Mouse (Mus musculus) hindbrain, embryonic 14.5 days (tissue): ENCODE results near the gene Ptprn2. TPM values are rescaled to one million over a fixed set of nuclear protein-coding genes. Genes with fewer than 3 reads are reported as not detected.

Experiments used
- ATAC-seq: fragments of 200-750 bp; cut with Nextera tagmentation; 2 replicates; pipeline ENCODE4 v1.8.0; 2017; ENCODE audit warnings: moderate number of reproducible peaks, mild to moderate bottlenecking, moderate TSS enrichment, moderate library complexity; ENCODE audit not compliant: low FRiP score
- DNase-seq: peaks from one replicate; pipeline ENCODE4 v3.0.0-alpha.2; 2015; ENCODE audit warnings: low spot score
- H3K27ac ChIP-seq: fragments of 300-500 bp; sonication (generic); 2 replicates; pipeline ENCODE4 v1.5.1; 2014; ENCODE audit warnings: mild to moderate bottlenecking, moderate library complexity
- H3K27me3 ChIP-seq: fragments of 300-500 bp; sonication (generic); 2 replicates; pipeline ENCODE4 v1.6.1; 2014; ENCODE audit warnings: mild to moderate bottlenecking, low read length, mixed read lengths; ENCODE audit not compliant: control insufficient read depth, insufficient read depth
- H3K36me3 ChIP-seq: fragments of 300-500 bp; sonication (generic); replicated peaks from 2 replicates; pipeline ENCODE4 v1.6.1; 2014; ENCODE audit not compliant: control insufficient read depth, insufficient read depth
- H3K4me1 ChIP-seq: fragments of 300-500 bp; sonication (generic); replicated peaks from 2 replicates; pipeline ENCODE4 v1.6.1; 2014; ENCODE audit warnings: antibody characterized with exemption, low read length, mixed read lengths; ENCODE audit not compliant: control insufficient read depth, insufficient read depth
- H3K4me2 ChIP-seq: fragments of 300-500 bp; sonication (generic); replicated peaks from 2 replicates; pipeline ENCODE4 v1.6.1; 2014; ENCODE audit warnings: mild to moderate bottlenecking, moderate library complexity
- H3K4me3 ChIP-seq: fragments of 300-500 bp; sonication (generic); replicated peaks from 2 replicates; pipeline ENCODE4 v1.5.1; 2014; ENCODE audit warnings: mild to moderate bottlenecking, low read length
- H3K9ac ChIP-seq: fragments of 300-500 bp; sonication (generic); 2 replicates; pipeline ENCODE4 v1.6.1; 2014
- H3K9me3 ChIP-seq: fragments of 300-500 bp; sonication (generic); 2 replicates; pipeline ENCODE4 v1.6.1; 2016; ENCODE audit warnings: low read length; ENCODE audit not compliant: control insufficient read depth
- WGBS: fragments of 180-500 bp; shearing (Covaris S2); extraction: QIAGEN DNeasy Blood & Tissue Kit; methylation state at CpG from one replicate; pipeline ENCODE4 v1.1.7; 2014; 5-methylcytosine and 5-hydroxymethylcytosine counted together
- polyA plus RNA-seq: library from polyadenylated mRNA; unstranded; fragments of >200 nt; fragmentation: Nextera tagmentation; extraction: Ambion mirVana; gene quantifications from 2 replicates; pipeline ENCODE4 v1.2.1, GENCODE M21; 2014

Ptprn2 gene
- polyA plus RNA-seq, 1 experiment from 2014 or later: 17.5 TPM

GRCm38 (mm10) chr12:117054925-117055570 lies 569.5 kb downstream of the Ptprn2 start:
- 52% methylated on average over 10 of the region's 10 CpGs for WGBS
- DNase-seq (no peak), ATAC-seq (no peak)
- no peaks in the 10 kb centered on the region for H3K27me3 ChIP-seq
- H3K4me3 ChIP-seq: no peak overlapping the region
- H3K27ac ChIP-seq: peak overlapping the region; percentile 90
- H3K4me1 ChIP-seq: peaks cover 28% of the 10 kb centered on the region
- H3K36me3 ChIP-seq: no peaks in the 10 kb centered on the region
- H3K4me2 ChIP-seq: no peak overlapping the region
- no peaks in the 10 kb centered on the region for H3K9me3 ChIP-seq
- H3K9ac ChIP-seq: 0 out of 2 replicates have a peak overlapping the region, but pooled peaks have one; percentile 12

- H3K36me3 ChIP-seq: no peaks in the 10 kb centered on the region
- DNase-seq: no peak
- ATAC-seq: no peak
- H3K4me3 ChIP-seq: no peak overlapping the region
- 89% methylated on average over 6 of the region's 6 CpGs for WGBS
- H3K4me2 ChIP-seq: no peak overlapping the region
- H3K9ac ChIP-seq: no peak overlapping the region
- no peak overlapping the region for H3K27ac ChIP-seq
- H3K27me3 ChIP-seq: no peaks in the 10 kb centered on the region
- H3K9me3 ChIP-seq: no peaks in the 10 kb centered on the region
- H3K4me1 ChIP-seq: peaks cover 21% of the 10 kb centered on the region
Measured at GRCm38 (mm10) chr12:117058184-117058958, 572.9 kb downstream of the Ptprn2 start.

GRCm38 (mm10) chr12:117058975-117059374 lies 573.5 kb downstream of the Ptprn2 start:
- WGBS: 87% methylated on average over 7 of the region's 7 CpGs
- H3K27me3 ChIP-seq: no peaks in the 10 kb centered on the region
- no peak for ATAC-seq

GRCm38 (mm10) chr12:117077664-117078063 lies 592.1 kb downstream of the Ptprn2 start:
- no peaks in the 10 kb centered on the region for H3K9me3 ChIP-seq
- no peaks in the 10 kb centered on the region for H3K4me1 ChIP-seq
- H3K27ac ChIP-seq: no peak overlapping the region
- no peak overlapping the region for H3K4me2 ChIP-seq
- no peak for ATAC-seq
- H3K27me3 ChIP-seq: no peaks in the 10 kb centered on the region
- H3K4me3 ChIP-seq: no peak overlapping the region
- no peak for DNase-seq
- WGBS: 83% methylated on average over 7 of the region's 7 CpGs
- H3K9ac ChIP-seq: no peak overlapping the region
- no peaks in the 10 kb centered on the region for H3K36me3 ChIP-seq

More at GRCm38 (mm10) chr12:117058975-117059374, 573.5 kb downstream of the Ptprn2 start:
- Histone ChIP-seq H3K27ac (no peak overlapping the region), H3K4me2 (no peak overlapping the region), H3K36me3 (no peaks in the 10 kb centered on the region), H3K4me3 (no peak overlapping the region), H3K9me3 (no peaks in the 10 kb centered on the region), H3K4me1 (peaks cover 15% of the 10 kb centered on the region), H3K9ac (no peak overlapping the region)
- no peak for DNase-seq

- DNase-seq: no peak
- H3K4me3 ChIP-seq: no peak overlapping the region
- H3K36me3 ChIP-seq: no peaks in the 10 kb centered on the region
- no peaks in the 10 kb centered on the region for H3K9me3 ChIP-seq
- WGBS: 89% methylated on average over 5 of the region's 5 CpGs
- no peaks in the 10 kb centered on the region for H3K27me3 ChIP-seq
- no peak overlapping the region for H3K9ac ChIP-seq
- no peak overlapping the region for H3K27ac ChIP-seq
- ATAC-seq: no peak
- H3K4me2 ChIP-seq: no peak overlapping the region
- H3K4me1 ChIP-seq: 0 out of 2 replicates have a peak, but pooled peaks cover 4% of the 10 kb centered on the region
Measured at GRCm38 (mm10) chr12:117078945-117079344, 593.4 kb downstream of the Ptprn2 start.

- no peak overlapping the region for H3K4me3 ChIP-seq
- no peaks in the 10 kb centered on the region for H3K36me3 ChIP-seq
- H3K4me2 ChIP-seq: no peak overlapping the region
- H3K27ac ChIP-seq: no peak overlapping the region
- DNase-seq (no peak), ATAC-seq (no peak)
- H3K9ac ChIP-seq: no peak overlapping the region
- no peaks in the 10 kb centered on the region for H3K27me3 ChIP-seq
- H3K9me3 ChIP-seq: no peaks in the 10 kb centered on the region
- 56% methylated on average over 2 of the region's 2 CpGs for WGBS
- 0 out of 2 replicates have a peak, but pooled peaks cover 6% of the 10 kb centered on the region for H3K4me1 ChIP-seq
Measured at GRCm38 (mm10) chr12:117079724-117080123, 594.2 kb downstream of the Ptprn2 start.

- DNase-seq (peak; percentile 32), ATAC-seq (0 out of 2 replicates have a peak, but pooled peaks have one; percentile 35)
- Histone ChIP-seq H3K9me3 (no peaks in the 10 kb centered on the region), H3K4me2 (no peak overlapping the region), H3K9ac (no peak overlapping the region), H3K27ac (0 out of 2 replicates have a peak overlapping the region, but pooled peaks have one; percentile 41), H3K4me3 (no peak overlapping the region), H3K27me3 (no peaks in the 10 kb centered on the region), H3K4me1 (0 out of 2 replicates have a peak, but pooled peaks cover 6% of the 10 kb centered on the region), H3K36me3 (no peaks in the 10 kb centered on the region)
- 67% methylated on average over 3 of the region's 3 CpGs for WGBS
Measured at GRCm38 (mm10) chr12:117083856-117084701, 598.6 kb downstream of the Ptprn2 start.

GRCm38 (mm10) chr12:117084702-117085409 lies 599.3 kb downstream of the Ptprn2 start:
- Histone ChIP-seq H3K36me3 (no peaks in the 10 kb centered on the region), H3K4me3 (no peak overlapping the region), H3K9ac (no peak overlapping the region), H3K4me1 (0 out of 2 replicates have a peak, but pooled peaks cover 6% of the 10 kb centered on the region), H3K4me2 (no peak overlapping the region), H3K27me3 (no peaks in the 10 kb centered on the region), H3K9me3 (no peaks in the 10 kb centered on the region), H3K27ac (peak overlapping the region; percentile 41; the same call in 1 of the 2 replicates)
- 34% methylated on average over 5 of the region's 5 CpGs for WGBS
- no peak for ATAC-seq
- no peak for DNase-seq
